12 mouse cellular contexts compared by ENCODE assay signal in the genomic region with DNA sequence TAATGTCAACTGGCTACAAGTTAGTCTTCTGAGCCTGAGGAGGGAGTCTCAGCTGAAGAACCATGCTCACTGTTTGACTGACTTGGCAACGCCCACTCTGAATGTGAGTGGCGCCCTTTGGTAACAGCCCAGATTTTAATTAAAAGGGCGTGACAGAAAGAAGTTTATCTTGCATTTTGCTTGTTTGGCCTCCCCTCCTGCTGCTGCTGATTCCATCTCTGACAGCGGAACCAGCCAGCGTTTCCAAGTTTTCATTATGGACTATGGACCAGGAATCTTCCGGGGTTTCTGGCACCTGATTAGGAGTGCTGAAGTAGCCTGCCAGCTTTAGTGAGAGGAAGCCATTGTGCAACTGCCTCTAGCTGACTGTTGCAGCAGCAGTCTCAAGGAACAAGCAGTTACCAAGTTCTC.
DNase-seq lines count a peak whose midpoint lies in the region; ATAC-seq and TF ChIP-seq lines count a peak whose summit lies in the region.
"Had no signal": no experiment of that assay in that cellular context is flagged by ENCODE, and none has a peak within 500 bp of the region (broad histone marks: within the 10 kb centered on the region; RNA-seq: fewer than 3 reads in every experiment).

No protein-coding gene starts in this region.

- no peak for TF ChIP-seq CTCF in liver, adult 2 months (IDR thresholded peaks at IDR 0.05; ENCODE audit: low read depth, low read length)
- no peak for TF ChIP-seq CTCF in intestine, postnatal 0 days (IDR thresholded peaks at IDR 0.05; ENCODE audit: low read depth)

- DNase-seq in embryonic facial prominence, embryonic 14.5 days (ENCODE audit: low spot score): peak; percentile 19
- no peak for DNase-seq in embryonic facial prominence, embryonic 10.5 days (ENCODE audit: low spot score)
- peak; percentile 92 for DNase-seq in liver, adult 2 months (ENCODE audit: extremely low read depth, low read depth, low spot score)
- DNase-seq: B cell, adult 2 months; retina, postnatal 1 day had no signal

- WGBS in embryonic facial prominence, embryonic 14.5 days: 68% methylated on average over 6 of the region's 6 CpGs
- 73% methylated on average over 6 of the region's 6 CpGs for WGBS in embryonic facial prominence, embryonic 10.5 days
- WGBS in liver, adult 2 months: 19% methylated on average over 6 of the region's 6 CpGs
- WGBS in liver, embryonic 12.5 days (ENCODE audit: insufficient replicate concordance): 52% methylated on average over 6 of the region's 6 CpGs
- WGBS in intestine, postnatal 0 days: 50% methylated on average over 6 of the region's 6 CpGs
- 51% methylated on average over 6 of the region's 6 CpGs for WGBS in neural tube, embryonic 15.5 days

- H3K79me2 ChIP-seq in liver, adult 2 months (ENCODE audit: control insufficient read depth, insufficient read depth, low read length): no peaks in the 10 kb centered on the region

- no peak overlapping the region for H3K9ac ChIP-seq in embryonic facial prominence, embryonic 14.5 days (ENCODE audit: low read depth, low read length)
- no peak overlapping the region for H3K9ac ChIP-seq in liver, adult 2 months (ENCODE audit: low read depth, low read length)
- H3K9ac ChIP-seq in liver, embryonic 12.5 days: no peak overlapping the region
- no peak overlapping the region for H3K9ac ChIP-seq in intestine, postnatal 0 days (ENCODE audit: low read depth, low read length)
- H3K9ac ChIP-seq in neural tube, embryonic 15.5 days (replicated peaks): no peak overlapping the region
- H3K9ac ChIP-seq: embryonic facial prominence, embryonic 13.5 days had no signal

- H3K4me3 ChIP-seq in embryonic facial prominence, embryonic 14.5 days (ENCODE audit: low read depth, low read length): no peak overlapping the region
- no peak overlapping the region for H3K4me3 ChIP-seq in embryonic facial prominence, embryonic 10.5 days
- no peak overlapping the region for H3K4me3 ChIP-seq in liver, adult 2 months (ENCODE audit: insufficient read depth, low read depth, low read length)
- H3K4me3 ChIP-seq in liver, embryonic 12.5 days: no peak overlapping the region
- no peak overlapping the region for H3K4me3 ChIP-seq in intestine, postnatal 0 days (ENCODE audit: low read depth, low read length)
- H3K4me3 ChIP-seq in neural tube, embryonic 15.5 days (replicated peaks): no peak overlapping the region
- H3K4me3 ChIP-seq: embryonic facial prominence, embryonic 13.5 days had no signal

- no peak for ATAC-seq in embryonic facial prominence, embryonic 14.5 days (ENCODE audit: low read depth)
- ATAC-seq in liver, embryonic 12.5 days: no peak
- ATAC-seq in intestine, postnatal 0 days: peak; percentile 87
- ATAC-seq in megakaryocyte progenitor cell, adult 5-6 weeks (replicated peaks; ENCODE audit: poor library complexity): peak; percentile 64
- no peak for ATAC-seq in neural tube, embryonic 15.5 days (ENCODE audit: low FRiP score)
- no peak for ATAC-seq in cerebellum, adult (ENCODE audit: insufficient number of reproducible peaks, low FRiP score, low TSS enrichment)

- 0 out of 2 replicates have a peak overlapping the region, but pooled peaks have one; percentile 10 for H3K4me2 ChIP-seq in embryonic facial prominence, embryonic 14.5 days (ENCODE audit: low read depth, low read length)
- H3K4me2 ChIP-seq in liver, embryonic 12.5 days: no peak overlapping the region
- peak overlapping the region; percentile 30; the same call in 1 of the 2 replicates for H3K4me2 ChIP-seq in intestine, postnatal 0 days (replicated peaks; ENCODE audit: low read depth)
- no peak overlapping the region; the same call in 1 of the 2 replicates for H3K4me2 ChIP-seq in neural tube, embryonic 15.5 days
- H3K4me2 ChIP-seq: embryonic facial prominence, embryonic 13.5 days had no signal

- no peak overlapping the region for H3K27ac ChIP-seq in embryonic facial prominence, embryonic 14.5 days (replicated peaks; ENCODE audit: low read depth, low read length)
- no peak overlapping the region for H3K27ac ChIP-seq in embryonic facial prominence, embryonic 10.5 days (replicated peaks)
- peak overlapping the region; percentile 57 for H3K27ac ChIP-seq in liver, adult 2 months (replicated peaks; ENCODE audit: insufficient read depth, low read depth, low read length)
- no peak overlapping the region for H3K27ac ChIP-seq in liver, embryonic 12.5 days
- no peak overlapping the region for H3K27ac ChIP-seq in intestine, postnatal 0 days (ENCODE audit: low read depth, low read length)
- no peak overlapping the region for H3K27ac ChIP-seq in neural tube, embryonic 15.5 days (replicated peaks)
- H3K27ac ChIP-seq: embryonic facial prominence, embryonic 13.5 days; macrophage had no signal

- no peaks in the 10 kb centered on the region for H3K27me3 ChIP-seq in embryonic facial prominence, embryonic 14.5 days (replicated peaks; ENCODE audit: control insufficient read depth, insufficient read depth, low read length)
- no peaks in the 10 kb centered on the region for H3K27me3 ChIP-seq in embryonic facial prominence, embryonic 10.5 days (replicated peaks; ENCODE audit: low read depth, poor library complexity, severe bottlenecking)
- H3K27me3 ChIP-seq in liver, adult 2 months (ENCODE audit: control insufficient read depth, insufficient read depth, low read length): no peaks in the 10 kb centered on the region
- no peaks in the 10 kb centered on the region for H3K27me3 ChIP-seq in liver, embryonic 12.5 days (replicated peaks)
- no peaks in the 10 kb centered on the region for H3K27me3 ChIP-seq in intestine, postnatal 0 days (replicated peaks; ENCODE audit: control insufficient read depth, insufficient read depth, low read length)
- H3K27me3 ChIP-seq in neural tube, embryonic 15.5 days (replicated peaks): no peaks in the 10 kb centered on the region
- H3K27me3 ChIP-seq: embryonic facial prominence, embryonic 13.5 days had no signal

- no peaks in the 10 kb centered on the region for H3K36me3 ChIP-seq in embryonic facial prominence, embryonic 14.5 days (ENCODE audit: control insufficient read depth, insufficient read depth, low read length)
- H3K36me3 ChIP-seq in embryonic facial prominence, embryonic 10.5 days (replicated peaks): no peaks in the 10 kb centered on the region
- H3K36me3 ChIP-seq in liver, adult 2 months (ENCODE audit: control insufficient read depth, insufficient read depth, low read length): no peaks in the 10 kb centered on the region
- no peaks in the 10 kb centered on the region for H3K36me3 ChIP-seq in liver, embryonic 12.5 days
- no peaks in the 10 kb centered on the region for H3K36me3 ChIP-seq in intestine, postnatal 0 days (ENCODE audit: control insufficient read depth, insufficient read depth)
- H3K36me3 ChIP-seq in neural tube, embryonic 15.5 days: no peaks in the 10 kb centered on the region
- H3K36me3 ChIP-seq: embryonic facial prominence, embryonic 13.5 days had no signal

- H3K9me3 ChIP-seq in embryonic facial prominence, embryonic 14.5 days (ENCODE audit: control insufficient read depth, low read length): no peaks in the 10 kb centered on the region
- no peaks in the 10 kb centered on the region for H3K9me3 ChIP-seq in embryonic facial prominence, embryonic 10.5 days
- H3K9me3 ChIP-seq in liver, embryonic 12.5 days (replicated peaks): no peaks in the 10 kb centered on the region
- H3K9me3 ChIP-seq in intestine, postnatal 0 days (ENCODE audit: control insufficient read depth): no peaks in the 10 kb centered on the region
- H3K9me3 ChIP-seq in neural tube, embryonic 15.5 days (replicated peaks): no peaks in the 10 kb centered on the region
- H3K9me3 ChIP-seq: embryonic facial prominence, embryonic 13.5 days had no signal

- H3K4me1 ChIP-seq in embryonic facial prominence, embryonic 14.5 days (ENCODE audit: control insufficient read depth, insufficient read depth, low read length): no peaks in the 10 kb centered on the region; the same call in 1 of the 2 replicates
- peaks cover 7% of the 10 kb centered on the region; the same call in 1 of the 2 replicates for H3K4me1 ChIP-seq in embryonic facial prominence, embryonic 10.5 days
- peaks cover 22% of the 10 kb centered on the region for H3K4me1 ChIP-seq in liver, adult 2 months (ENCODE audit: control insufficient read depth, insufficient read depth, low read length)
- H3K4me1 ChIP-seq in liver, embryonic 12.5 days: no peaks in the 10 kb centered on the region
- H3K4me1 ChIP-seq in intestine, postnatal 0 days (replicated peaks; ENCODE audit: control insufficient read depth, insufficient read depth, low read length): 0 out of 2 replicates have a peak, but pooled peaks cover 6% of the 10 kb centered on the region
- H3K4me1 ChIP-seq in neural tube, embryonic 15.5 days: peaks cover 9% of the 10 kb centered on the region

- no peak for TF ChIP-seq POLR2A in liver, adult 2 months (IDR thresholded peaks at IDR 0.05; ENCODE audit: extremely low read depth, insufficient read depth, low read length)

Comparison
In these comparisons a context has a peak if more than half of its experiments do, and no peak if none do; other contexts are left out.
1. ATAC-seq: peak in intestine, postnatal 0 days (single experiment) and megakaryocyte progenitor cell, adult 5-6 weeks (single experiment); none in embryonic facial prominence, embryonic 14.5 days (single experiment), liver, embryonic 12.5 days (single experiment), neural tube, embryonic 15.5 days (single experiment) and cerebellum, adult (single experiment).
2. H3K4me2 ChIP-seq: peak in embryonic facial prominence, embryonic 14.5 days (single experiment) and intestine, postnatal 0 days (single experiment); none in liver, embryonic 12.5 days (single experiment) and neural tube, embryonic 15.5 days (single experiment).